Mouse (Mus musculus): Measurements from ENCODE around the gene Ephx1.
"Not testable (repeated sequence)": the region's sequence is repeated elsewhere in the genome, so short reads cannot be mapped to it uniquely, and the experiment has no call there.

Gene Ephx1

DNA sequence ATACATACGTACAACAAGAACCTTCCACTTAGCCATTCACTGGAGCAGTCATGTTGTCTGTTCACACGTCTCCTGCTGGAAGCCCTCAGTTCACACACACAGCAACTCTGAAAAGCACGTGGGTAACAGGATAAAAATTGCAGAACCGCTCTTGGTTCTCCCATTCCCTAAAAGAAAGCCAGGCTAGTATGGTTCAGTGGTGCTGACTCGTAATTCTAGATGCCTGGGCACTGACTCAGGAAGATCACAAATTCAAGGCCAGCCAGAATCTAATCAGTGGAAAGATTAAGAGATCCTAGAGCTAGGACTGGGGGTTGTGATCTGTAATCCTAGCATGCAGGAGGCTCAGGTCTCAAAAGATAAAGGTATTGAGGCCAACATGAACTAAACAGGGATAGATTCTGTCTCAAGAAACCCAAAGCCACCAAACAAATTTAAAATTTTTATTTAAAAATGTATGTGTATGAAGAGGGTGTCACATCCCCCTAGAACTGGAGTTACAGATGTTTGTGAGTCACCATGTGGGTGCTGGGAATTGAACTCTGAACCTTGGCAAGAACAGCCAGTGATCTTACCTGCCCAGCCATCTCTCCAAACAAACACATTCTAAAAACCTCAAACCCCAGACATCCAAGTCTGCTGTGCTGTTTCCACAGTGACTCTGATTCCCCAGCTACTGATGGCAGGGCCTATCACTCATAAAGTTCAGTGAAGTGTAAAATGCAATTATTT lies at the start of gene Ephx1:
Ephx1 (minus strand) TSS at position 149 of the 732 bp plus-strand sequence.
- no peak for DNase-seq (ENCODE audit: low read depth, low spot score)

DNA sequence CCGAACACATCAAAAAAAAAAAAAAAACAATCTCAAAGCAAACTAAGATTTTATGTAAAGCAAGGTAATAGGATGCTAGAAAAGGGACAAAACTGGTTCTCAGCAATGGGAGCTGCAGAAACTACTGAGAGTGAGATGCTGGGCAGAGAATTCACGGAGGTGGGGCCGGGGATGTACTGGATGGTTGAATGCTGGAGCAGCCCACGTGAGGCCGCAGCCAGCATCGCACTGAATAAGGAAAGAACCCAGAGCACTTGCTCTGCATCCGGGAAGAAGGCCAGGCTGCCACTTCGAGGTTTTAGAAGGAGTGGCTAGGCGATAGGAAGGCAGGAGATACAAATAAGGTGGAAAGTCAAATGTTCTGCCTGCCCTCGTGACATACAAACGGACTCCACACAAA lies 49.0 kb upstream of the Ephx1 start:
- DNase-seq (ENCODE audit: low read depth, low spot score): no peak

GRCm38 (mm10) chr1:181068344-181068743 lies 47.6 kb upstream of the Ephx1 start:
- DNase-seq (ENCODE audit: low read depth, low spot score): no peak

DNA sequence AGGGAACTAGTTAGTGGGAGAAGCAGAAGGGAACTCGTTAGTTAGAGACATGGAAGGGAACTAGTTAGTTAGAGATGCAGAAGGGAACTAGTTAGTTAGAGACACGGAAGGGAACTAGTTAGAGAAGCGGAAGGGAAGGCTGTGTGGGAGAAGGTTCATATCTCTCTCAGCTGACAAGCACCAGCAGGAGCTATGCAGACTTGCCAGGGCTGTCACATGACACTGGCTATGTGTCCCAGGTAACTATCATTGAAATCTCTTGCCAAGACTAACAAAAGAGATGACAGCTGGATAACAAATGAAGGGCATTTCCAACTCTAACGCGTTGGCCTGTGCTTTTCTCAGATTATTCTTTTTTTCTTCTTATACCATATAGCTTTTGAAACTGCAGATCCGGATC lies 43.9 kb upstream of the Ephx1 start:
- no peak for DNase-seq (ENCODE audit: low read depth, low spot score)

- no peak for DNase-seq (ENCODE audit: low read depth, low spot score)
Measured at GRCm38 (mm10) chr1:181063991-181064390, 43.3 kb upstream of the Ephx1 start.

DNA sequence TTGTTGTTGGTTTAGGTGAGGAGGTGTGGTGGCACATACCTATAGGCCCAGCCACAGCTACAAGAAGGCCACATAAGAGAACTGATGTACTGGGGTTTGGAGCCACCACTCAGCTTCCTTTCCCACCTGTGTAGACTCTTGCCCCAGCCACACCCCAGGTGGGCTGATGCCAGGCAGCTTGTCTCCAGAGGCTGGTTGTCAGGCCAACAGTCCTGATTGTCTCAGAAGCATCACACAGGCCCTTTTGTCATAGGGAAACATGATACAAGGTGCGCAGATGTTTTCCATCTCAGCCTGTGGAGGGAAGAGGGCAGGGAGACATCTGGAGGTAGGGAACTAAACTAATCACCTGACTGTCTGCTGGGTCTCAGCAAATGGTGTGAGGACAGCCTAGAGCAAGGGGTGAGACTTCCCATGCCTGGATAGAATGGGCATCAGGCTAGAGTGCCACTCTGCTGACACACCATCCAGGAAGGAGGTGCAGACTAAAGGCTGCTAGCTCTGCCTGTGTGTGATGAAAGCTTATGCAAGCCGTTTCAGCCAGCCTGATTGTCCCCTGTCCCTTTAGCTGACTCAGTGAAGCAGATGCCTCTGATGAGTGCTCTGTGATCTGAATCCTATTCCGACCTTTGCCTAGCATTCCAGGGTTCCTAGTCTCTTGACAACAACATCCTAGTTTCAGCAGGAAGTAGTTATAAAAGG lies 41.2 kb upstream of the Ephx1 start:
- no peak for DNase-seq (ENCODE audit: low read depth, low spot score)

GRCm38 (mm10) chr1:181052898-181053297 lies 32.2 kb upstream of the Ephx1 start:
- no peak for DNase-seq (ENCODE audit: low read depth, low spot score)

DNA sequence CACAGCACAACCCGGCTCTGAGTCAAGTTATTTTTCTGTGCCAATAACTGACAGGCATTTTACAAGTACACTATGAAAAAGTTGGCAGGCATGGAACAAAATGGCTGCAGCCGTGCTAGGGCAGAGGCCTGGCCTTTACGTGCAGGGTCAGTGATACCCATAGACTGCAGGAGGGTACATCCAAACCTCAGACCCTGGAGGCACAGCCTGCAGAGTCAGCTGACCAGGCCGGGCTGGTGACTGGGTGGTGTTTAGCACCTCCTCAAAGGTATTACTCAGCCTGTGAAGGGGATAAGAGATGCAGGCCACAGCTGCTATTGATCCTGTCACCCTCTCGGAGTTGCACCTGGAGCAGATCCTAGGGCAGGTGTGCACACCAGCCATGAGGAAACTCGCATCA lies 30.2 kb upstream of the Ephx1 start, which contains the start of gene 9130409I23Rik:
9130409I23Rik (plus strand) TSS at position 301 of the 400 bp plus-strand sequence.
- DNase-seq (ENCODE audit: low read depth, low spot score): no peak

DNA sequence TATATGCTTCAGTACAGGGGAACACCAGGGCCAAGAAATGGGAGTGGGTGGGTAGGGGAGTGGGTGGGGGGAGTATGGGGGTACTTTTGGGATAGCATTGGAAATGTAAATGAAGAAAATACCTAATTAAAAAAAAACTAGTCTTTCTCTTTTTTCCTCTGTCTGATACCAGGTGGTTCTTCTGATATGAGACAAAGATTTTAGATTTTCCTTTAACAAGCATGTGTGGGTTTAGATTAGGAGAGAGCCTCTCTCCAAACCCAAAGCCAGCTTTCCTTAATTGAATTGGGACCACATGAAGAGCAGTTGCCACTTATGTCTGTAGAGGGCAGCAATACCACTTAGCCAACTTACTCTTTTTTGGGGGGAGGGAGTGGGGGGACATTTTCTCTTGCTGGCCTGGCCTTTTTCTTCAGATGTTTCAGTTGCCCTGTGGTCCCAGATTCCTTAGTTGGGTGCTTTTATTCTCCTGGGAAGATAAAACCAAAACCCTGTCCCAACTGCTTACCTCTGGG lies 28.7 kb upstream of the Ephx1 start:
- no peak for DNase-seq (ENCODE audit: low read depth, low spot score)

DNA sequence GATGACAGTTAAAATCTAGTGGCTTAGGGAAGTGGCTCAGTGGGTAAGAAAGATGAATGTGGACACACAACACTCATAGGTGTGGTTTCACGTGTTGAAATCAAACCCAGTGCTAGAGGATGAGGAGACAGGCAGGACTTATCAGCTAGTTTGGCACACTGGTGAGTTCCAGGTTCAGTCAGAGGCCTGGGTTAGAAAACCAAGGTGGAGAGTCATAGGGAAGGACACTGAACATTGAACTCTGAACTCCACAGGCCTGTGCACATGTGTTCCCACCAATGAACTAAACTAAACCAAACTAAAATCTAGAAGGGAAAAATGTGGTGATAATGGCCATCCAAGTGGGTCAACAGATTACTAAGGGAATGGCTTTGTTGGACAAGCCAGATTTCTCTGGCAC lies 26.8 kb upstream of the Ephx1 start:
- no peak for DNase-seq (ENCODE audit: low read depth, low spot score)

GRCm38 (mm10) chr1:181039652-181040051 lies 18.9 kb upstream of the Ephx1 start:
- no peak for DNase-seq (ENCODE audit: low read depth, low spot score)

- no peak for DNase-seq (ENCODE audit: low read depth, low spot score)
Measured at GRCm38 (mm10) chr1:181037623-181038022, 16.9 kb upstream of the Ephx1 start.

DNA sequence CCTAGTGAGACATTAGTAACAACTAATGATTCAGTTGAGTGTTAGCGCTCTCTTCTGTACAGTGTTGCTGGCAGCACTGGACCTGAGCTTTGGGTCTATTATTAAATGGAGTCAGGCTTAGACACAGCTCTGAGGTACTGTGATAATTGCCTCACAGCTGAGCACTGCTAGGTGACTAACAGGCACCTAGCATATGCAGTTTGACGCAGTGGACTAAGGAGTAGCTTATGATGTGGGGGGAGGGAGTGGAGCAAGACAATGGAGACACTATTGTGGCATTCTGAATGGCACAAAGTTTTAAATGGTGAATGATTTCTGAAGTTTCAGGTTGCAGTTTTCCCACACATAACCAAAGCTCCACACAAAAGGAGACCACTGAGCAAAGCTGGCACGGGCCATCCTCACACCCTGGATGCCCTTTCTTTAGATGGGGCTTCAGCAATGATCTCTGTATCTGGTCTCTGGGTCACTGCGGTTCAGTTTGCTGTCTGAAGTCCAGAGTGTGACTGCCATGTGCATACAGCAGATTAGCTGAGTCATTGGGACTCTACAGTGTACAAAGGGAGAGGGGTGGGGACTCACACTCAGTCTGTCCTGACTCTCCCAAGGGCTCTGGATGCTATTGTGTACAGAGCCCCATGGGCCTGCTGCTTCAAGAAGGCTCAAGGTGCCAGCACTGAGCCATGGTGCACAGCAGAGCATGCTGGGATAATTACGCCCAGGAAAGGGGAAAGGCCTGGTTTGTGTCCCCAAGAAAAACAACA lies 14.5 kb upstream of the Ephx1 start:
- not testable (repeated sequence) for DNase-seq (ENCODE audit: low read depth, low spot score)

GRCm38 (mm10) chr1:181022265-181022664 lies 1.6 kb upstream of the Ephx1 start:
- no peak for DNase-seq (ENCODE audit: low read depth, low spot score)

DNA sequence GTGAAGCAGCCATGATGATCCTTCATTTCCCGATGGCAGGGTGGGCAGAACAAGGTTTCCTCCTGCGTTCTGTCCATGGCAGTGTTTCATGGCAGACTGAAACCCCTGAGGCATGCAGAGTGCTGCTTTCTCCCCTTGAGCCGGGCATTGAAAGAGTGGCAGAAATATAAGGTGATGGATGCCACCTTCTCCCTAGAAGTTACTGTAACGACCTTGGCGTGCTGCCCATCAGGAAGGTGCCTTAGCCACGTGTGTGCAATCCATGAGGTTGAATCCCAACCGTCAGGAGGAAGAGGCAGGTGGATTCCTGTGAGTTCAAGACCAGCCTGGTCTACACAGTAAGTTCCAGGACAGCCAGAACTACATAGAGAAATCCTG lies 773 bp upstream of the Ephx1 start:
- DNase-seq (ENCODE audit: low read depth, low spot score): no peak

DNA sequence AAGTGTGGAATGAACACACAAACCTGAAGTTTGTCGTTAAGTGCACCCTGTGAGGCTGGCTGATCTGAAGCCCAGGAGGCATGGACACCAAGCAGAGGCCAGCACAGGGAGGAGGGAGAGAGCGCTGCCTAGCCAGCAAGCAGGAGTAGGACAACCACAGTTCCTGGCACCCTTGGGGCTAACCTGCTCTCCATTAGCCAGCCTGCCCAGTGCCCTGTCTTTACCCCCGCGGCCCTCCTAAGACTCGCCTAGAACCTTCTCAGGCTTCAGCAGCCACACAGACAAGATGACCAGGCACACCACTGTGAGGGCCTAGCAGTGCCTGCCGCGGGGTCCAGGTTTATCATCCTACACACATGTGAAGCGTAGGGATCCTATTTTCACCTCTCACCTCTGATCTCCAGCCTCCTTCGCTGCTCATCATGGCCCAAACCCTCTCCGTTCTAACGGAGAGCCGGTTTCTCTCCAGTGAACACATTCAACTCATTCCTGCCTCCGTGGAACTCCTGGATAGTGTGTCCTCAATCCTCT lies 2.7 kb downstream of the Ephx1 start:
- DNase-seq (ENCODE audit: low read depth, low spot score): no peak

DNA sequence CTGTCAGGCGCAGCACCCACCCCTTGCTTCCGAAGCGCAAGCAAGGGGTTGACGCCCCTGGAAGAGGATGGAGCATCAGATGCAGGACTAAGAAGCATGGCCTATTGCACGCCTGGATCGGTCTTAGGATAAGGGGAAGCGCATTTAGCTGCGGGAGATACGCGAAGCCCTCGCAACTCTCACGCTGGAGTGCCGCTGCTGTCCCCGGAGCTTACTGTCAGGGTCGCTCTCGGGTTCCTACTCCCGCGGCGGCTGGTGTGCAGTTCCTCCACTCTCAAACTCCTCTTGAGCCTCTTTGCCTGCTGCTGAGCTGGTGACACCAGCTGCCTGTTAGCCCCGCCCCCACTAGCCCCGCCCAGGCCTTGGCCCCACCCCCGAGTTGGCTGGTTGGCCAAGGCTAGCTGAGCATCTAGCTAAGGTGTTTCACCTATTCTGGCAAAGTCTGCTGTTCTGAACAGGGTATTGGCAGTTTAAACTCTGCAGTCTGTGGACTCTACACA lies 3.4 kb downstream of the Ephx1 start:
- peak; percentile 67 for DNase-seq (ENCODE audit: low read depth, low spot score)

DNA sequence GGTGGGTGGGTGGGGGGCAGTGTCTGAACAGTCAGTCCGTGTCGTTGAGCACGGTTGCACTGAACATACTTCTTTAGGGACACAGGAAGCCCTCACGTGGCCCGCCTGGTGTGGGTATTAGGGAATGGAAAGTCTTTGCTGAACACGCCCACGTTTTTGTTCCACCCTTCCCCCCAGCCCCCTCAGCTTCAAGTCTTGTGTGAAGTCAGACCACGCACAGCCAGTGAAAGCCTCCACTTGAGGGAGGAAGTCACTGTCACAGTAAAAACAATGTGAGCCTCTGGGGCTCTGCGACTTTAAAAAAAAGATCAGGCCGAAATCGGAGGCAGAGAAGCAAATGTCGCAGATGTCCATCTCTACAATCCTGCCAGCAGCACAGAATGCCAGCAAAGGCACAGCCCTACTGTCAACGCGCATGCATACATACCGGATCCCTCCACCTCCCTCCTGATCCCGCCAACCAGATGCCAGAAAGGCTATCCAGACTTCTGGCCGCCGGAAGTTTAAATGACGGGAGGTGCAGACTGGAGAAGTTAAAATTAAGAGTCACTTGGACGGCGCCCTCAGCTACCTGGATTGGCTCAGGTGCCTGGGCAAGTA lies 4.1 kb downstream of the Ephx1 start:
- peak; percentile 94 for DNase-seq (ENCODE audit: low read depth, low spot score)

DNA sequence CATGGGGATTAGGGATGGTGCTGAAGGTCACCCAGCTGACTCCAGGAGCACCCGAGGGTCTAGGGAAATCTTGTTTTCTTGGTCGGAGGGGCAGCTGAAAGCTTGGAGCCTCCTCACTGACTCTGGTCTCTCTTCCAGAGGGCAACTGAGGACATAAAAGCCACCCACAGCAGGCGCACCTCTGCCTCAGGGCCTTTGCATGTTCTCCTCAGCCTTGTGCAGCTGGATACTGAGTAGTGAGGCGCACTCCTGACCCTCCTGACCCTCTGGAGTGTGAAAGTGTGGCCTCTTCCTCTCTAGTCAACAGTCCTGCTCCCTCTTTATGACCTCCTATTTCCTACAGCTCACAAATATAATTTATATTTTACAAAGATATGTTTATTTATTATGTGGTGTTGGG lies 4.7 kb downstream of the Ephx1 start:
- DNase-seq (ENCODE audit: low read depth, low spot score): no peak

- peak; percentile 81 for DNase-seq (ENCODE audit: low read depth, low spot score)
Measured at GRCm38 (mm10) chr1:181015558-181015957, 5.1 kb downstream of the Ephx1 start.

DNA sequence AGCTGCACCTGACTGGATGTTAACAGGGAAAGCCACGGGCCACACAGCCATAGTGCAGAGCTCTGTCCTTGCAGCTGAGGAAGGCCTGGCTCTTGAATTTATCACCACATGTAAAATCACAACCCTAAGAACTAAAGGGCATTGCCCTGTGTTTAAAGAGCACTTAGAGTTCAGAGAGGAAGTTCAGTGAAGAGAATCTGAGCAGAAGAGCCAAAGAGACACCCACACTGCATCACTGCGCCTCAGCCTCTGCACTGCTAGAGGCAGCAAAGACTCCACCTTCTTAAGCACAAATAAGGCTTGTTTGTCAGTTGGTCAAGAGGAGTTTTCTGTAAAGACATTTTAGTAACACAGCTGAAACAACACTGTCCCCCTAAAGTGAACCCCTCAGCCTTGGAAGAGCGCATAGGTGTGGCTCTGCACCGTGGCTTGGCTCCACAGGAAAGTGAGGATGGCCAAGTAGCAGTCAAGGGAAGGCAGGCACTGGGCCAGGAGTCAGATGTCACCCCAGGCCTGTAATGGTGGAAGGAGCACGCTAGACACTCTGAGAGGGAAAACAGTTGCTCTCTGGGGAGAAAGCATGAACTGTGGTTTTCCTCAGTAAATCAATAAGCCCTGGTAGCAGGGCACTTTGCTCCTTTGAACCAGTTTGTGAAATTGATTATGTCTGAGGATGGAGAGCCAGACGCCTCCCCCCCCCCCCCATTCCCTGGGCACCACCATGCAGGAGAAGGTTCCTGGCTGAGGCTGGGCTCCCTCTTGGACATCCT lies 5.8 kb downstream of the Ephx1 start:
- peak; percentile 78 for DNase-seq (ENCODE audit: low read depth, low spot score)

All from skeletal muscle tissue, adult 2 months (tissue).